Mouse (Mus musculus) liver, embryonic 14.5 days (tissue): ENCODE data around the gene Mamdc4. TPM values are rescaled to one million over a fixed set of nuclear protein-coding genes. Genes with fewer than 3 reads are reported as not detected.
A peak's percentile ranks its signal among the peaks of the same experiment; 100 is the strongest.

Experiments
- ATAC-seq: fragments of 200-750 bp; cut with Nextera tagmentation; 2 replicates; pipeline ENCODE4 v1.8.0; 2017; ENCODE audit warnings: moderate number of reproducible peaks, mild to moderate bottlenecking, moderate library complexity; ENCODE audit not compliant: insufficient read depth
- DNase-seq, 3 experiments: peaks; one replicate each; pipeline ENCODE4 v3.0.0-alpha.2; 2012 to 2013; ENCODE audit warnings: low read depth in 3 of 3, low spot score in 3 of 3
- H3K27ac ChIP-seq: fragments of 300-500 bp; sonication (generic); 2 replicates; pipeline ENCODE4 v1.5.1; 2014; ENCODE audit warnings: moderate library complexity, mild to moderate bottlenecking, control low read depth, inconsistent platforms
- H3K27me3 ChIP-seq: fragments of 300-500 bp; sonication (generic); 2 replicates; pipeline ENCODE4 v1.6.1; 2014; ENCODE audit warnings: mild to moderate bottlenecking, low read length, moderate library complexity; ENCODE audit not compliant: control insufficient read depth, insufficient read depth
- H3K36me3 ChIP-seq: fragments of 300-500 bp; sonication (generic); replicated peaks from 2 replicates; pipeline ENCODE4 v1.6.1; 2014; ENCODE audit warnings: low read depth; ENCODE audit not compliant: control insufficient read depth, insufficient read depth
- H3K4me1 ChIP-seq, 2 experiments: fragments of 200-500 bp in 1 of 2; fragments of 300-500 bp in 1 of 2; sonication (generic) in 1 of 2; replicated peaks; 2 replicates each; pipeline ENCODE4 v1.6.1; 2012 to 2014; ENCODE audit warnings: antibody characterized with exemption in 1 of 2, inconsistent platforms in 1 of 2, low read length in 1 of 2; ENCODE audit not compliant: control insufficient read depth in 2 of 2, insufficient read depth in 2 of 2
- H3K4me2 ChIP-seq: fragments of 300-500 bp; sonication (generic); 2 replicates; pipeline ENCODE4 v1.6.1; 2014; ENCODE audit warnings: low read depth, mild to moderate bottlenecking, control low read depth, moderate library complexity
- H3K4me3 ChIP-seq, 2 experiments: fragments of 200-500 bp in 1 of 2; fragments of 300-500 bp in 1 of 2; sonication (generic) in 1 of 2; 2 replicates each; pipeline ENCODE4 v1.5.1; 2012 to 2014; ENCODE audit warnings: low read depth in 2 of 2, low read length in 2 of 2, mild to moderate bottlenecking in 2 of 2, control low read depth in 1 of 2, inconsistent platforms in 1 of 2, moderate library complexity in 1 of 2; ENCODE audit not compliant: insufficient read depth in 1 of 2
- H3K9ac ChIP-seq: fragments of 300-500 bp; sonication (generic); replicated peaks from 2 replicates; pipeline ENCODE4 v1.6.1; 2014; ENCODE audit warnings: mild to moderate bottlenecking, control low read depth, moderate library complexity
- H3K9me3 ChIP-seq: fragments of 300-500 bp; sonication (generic); 2 replicates; pipeline ENCODE4 v1.6.1; 2016; ENCODE audit warnings: low read length, mixed read lengths; ENCODE audit not compliant: control insufficient read depth
- CTCF ChIP-seq: IDR thresholded peaks from 2 replicates; pipeline ENCODE4 v1.5.1; 2016; ENCODE audit warnings: antibody characterized with exemption, low read depth, control low read depth
- EP300 ChIP-seq: IDR thresholded peaks from 2 replicates; pipeline ENCODE4 v1.6.1; 2016; ENCODE audit warnings: antibody characterized with exemption, low read depth
- WGBS: fragments of 180-500 bp; shearing (Covaris S2); extraction: QIAGEN DNeasy Blood & Tissue Kit; methylation state at CpG from one replicate; pipeline ENCODE4 v1.1.7; 2014; ENCODE audit not compliant: insufficient replicate concordance; 5-methylcytosine and 5-hydroxymethylcytosine counted together
- polyA plus RNA-seq, 2 experiments: library from polyadenylated mRNA; depleted of rRNA in 1 of 2; stranded (reverse) in 1 of 2; unstranded in 1 of 2; fragments of >200 nt; fragmentation: Nextera tagmentation in 1 of 2; extraction: Ambion mirVana in 1 of 2; gene quantifications; 2 replicates each; pipeline versions ENCODE4 v1.2.1 to v1.2.3; 2012 to 2014

The Mamdc4 gene
- polyA plus RNA-seq, 2 experiments, result 0.25 to 9.7 TPM

DNA sequence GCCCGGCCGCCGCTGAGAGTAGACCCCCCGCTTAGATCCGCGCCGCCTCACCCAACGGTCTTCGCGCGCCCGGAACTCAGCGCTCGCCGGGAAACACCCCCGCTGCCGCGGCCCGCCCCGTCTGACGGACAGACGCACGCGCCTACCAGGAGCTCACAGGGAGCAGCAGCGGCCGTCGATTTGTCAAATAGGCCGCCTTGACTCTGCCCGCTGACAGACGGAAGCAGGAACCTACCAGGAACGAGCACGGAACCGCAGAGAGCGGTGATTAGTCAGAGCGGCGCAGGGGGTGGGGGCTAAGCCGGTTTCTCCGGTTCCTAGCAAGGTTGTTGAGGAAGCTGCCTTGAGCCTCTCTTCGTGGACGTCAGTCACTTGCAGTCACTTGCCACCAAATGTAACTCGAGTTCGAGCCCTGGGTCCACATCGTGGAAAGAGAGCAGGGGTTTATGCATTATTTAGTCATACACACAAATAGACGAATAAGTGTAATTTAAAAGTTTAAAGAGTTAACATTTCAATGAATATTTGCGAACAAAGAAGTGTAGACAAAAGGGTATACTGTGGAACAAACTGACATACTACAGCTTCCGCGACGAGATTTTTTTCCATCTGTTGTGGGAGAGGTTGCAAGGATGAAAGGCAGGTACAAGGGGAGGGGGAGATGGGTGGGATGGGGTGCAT is 27.7 kb downstream of the Mamdc4 start, which contains the start of gene Traf2:
Gene Traf2 (minus strand): TSS at position 130 of the 681 bp plus-strand sequence.
- Histone ChIP-seq H3K27me3 (no peaks in the 10 kb centered on the region), H3K27ac (peak within 1 kb of the TSS; percentile 62), H3K36me3 (peaks cover 2% of the 10 kb centered on the region; the same call in 1 of the 2 replicates), H3K4me3 (peak within 1 kb of the TSS; percentile 72 to 86), H3K4me2 (peak within 1 kb of the TSS; percentile 95), H3K4me1 (peaks cover 5 to 13% of the 10 kb centered on the region in 2 experiments), H3K9ac (peak within 1 kb of the TSS; percentile 91), H3K9me3 (no peaks in the 10 kb centered on the region)
- DNase-seq (peak; percentile 97 to 99 (median 98)), ATAC-seq (peak; percentile 99)
- WGBS, result 3% methylated on average over 48 of the region's 48 CpGs
- TF ChIP-seq EP300, result no peak

DNA sequence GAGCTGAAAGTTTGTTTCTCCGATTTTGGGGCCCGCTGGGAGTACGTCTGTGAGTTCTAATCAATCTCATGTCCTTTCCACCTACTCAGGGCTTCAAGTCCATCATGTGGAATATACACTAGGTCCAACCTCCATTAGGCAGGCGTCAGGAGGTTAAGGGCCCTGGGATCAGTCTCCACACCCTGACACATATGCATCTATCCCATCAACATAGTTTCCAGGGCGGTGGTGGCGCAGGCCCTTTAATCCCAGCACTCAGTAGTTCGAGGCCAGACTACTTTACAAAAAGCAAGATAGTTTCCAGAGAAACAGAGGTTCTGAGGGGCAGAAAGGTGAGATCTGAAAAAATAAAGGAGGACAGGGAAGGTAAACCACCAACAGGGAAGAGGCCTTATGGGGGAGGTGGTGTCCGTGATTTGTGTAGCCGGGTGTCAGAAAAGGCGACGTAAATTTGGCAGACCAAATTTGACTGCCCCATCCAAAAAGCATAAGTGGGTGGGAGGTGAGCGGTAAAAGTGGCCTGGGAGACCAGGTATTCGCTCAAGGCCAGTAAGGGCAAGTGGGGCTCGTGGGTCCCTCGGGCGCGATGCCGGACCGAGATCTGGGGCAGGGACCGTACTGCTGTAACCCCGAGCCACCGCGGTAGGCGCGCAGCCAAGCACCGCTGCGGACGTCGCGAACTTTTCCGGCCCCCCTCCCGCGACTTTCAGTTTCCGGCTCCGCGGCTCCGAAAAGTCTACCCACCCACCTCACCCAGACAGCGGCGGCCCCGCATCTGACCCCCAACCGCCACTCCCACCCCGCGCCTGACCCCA is 28.4 kb downstream of the Mamdc4 start:
- Histone ChIP-seq H3K27ac (peak overlapping the region; percentile 62), H3K9ac (peak overlapping the region; percentile 91), H3K4me2 (peak overlapping the region; percentile 95), H3K36me3 (peaks cover 2% of the 10 kb centered on the region; the same call in 1 of the 2 replicates), H3K4me1 (peaks cover 5 to 13% of the 10 kb centered on the region in 2 experiments), H3K27me3 (no peaks in the 10 kb centered on the region), H3K4me3 (peak overlapping the region; percentile 72 to 86), H3K9me3 (no peaks in the 10 kb centered on the region)
- WGBS, result 6% methylated on average over 40 of the region's 43 CpGs
- DNase-seq, result peak in 2 of 3 experiments; percentile 28 to 31
- ATAC-seq, result peak; percentile 70
- 0 out of 2 replicates have a peak, but pooled peaks have one; percentile 25 for TF ChIP-seq CTCF
- TF ChIP-seq EP300, result no peak

DNA sequence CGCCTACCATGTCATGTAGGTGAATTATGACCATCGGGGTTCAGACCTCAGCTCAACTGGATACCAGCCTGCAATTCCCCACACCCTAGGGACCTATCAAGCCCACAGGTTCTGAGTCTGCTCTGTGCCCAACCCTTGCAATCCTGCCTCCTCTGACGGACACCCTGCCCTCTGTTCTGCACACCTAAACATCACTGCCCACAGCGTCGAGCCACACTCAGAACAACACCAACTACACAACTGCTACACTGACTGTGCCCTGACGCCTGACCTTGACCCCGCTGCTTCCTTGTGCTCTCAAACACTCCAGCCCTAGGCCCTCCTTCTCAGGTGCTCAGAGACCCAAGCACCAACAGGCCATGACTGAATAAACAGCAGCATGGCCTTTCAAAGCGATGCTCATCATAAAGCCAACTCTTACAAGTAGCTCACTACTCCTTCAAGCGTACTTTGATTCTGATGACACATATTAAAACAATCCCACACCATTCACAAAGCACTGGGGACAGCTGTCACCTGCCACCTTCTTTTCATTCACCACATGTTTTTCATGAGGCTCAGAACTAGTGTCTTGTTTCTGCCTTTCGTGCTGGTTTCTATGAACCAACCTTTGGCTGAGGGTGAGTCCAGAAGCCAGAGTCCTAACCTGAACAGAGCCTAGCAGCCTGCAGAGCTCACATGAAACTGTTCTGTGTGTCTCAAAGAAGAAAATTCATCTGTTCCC is 32.8 kb downstream of the Mamdc4 start:
- no peak for ATAC-seq
- DNase-seq, result no peak
- H3K27ac ChIP-seq, result no peak overlapping the region
- no peak overlapping the region for H3K9ac ChIP-seq
- WGBS, result 77% methylated on average over 10 of the region's 10 CpGs
- no peak overlapping the region for H3K4me3 ChIP-seq
- no peaks in the 10 kb centered on the region for H3K9me3 ChIP-seq
- H3K4me1 ChIP-seq, result peaks cover 5 to 11% of the 10 kb centered on the region in 2 experiments
- H3K36me3 ChIP-seq, result peaks cover 4% of the 10 kb centered on the region
- TF ChIP-seq CTCF (no peak), EP300 (no peak)
- H3K4me2 ChIP-seq, result no peak overlapping the region
- H3K27me3 ChIP-seq, result no peaks in the 10 kb centered on the region

DNA sequence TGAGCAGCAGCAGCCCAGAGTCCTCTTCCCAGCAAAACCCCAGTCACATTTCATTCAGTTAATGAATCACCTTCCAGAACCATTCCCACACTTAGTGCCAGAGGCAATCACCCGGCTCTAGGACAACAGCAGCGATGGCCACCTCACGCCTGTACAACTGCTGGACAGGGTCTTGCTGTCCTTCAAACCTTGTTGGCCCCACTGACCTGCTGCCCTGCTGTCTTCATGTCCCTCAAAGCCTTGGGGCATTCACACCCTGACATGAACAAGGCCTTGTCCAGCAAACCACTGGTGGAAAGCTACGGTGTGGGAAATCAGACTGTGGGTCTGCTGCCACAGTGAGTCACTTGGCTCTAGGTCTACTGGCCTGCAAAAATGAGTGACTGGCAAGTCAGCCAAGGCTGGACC is 34.1 kb downstream of the Mamdc4 start:
- no peak for TF ChIP-seq EP300
- no peak for TF ChIP-seq CTCF
- Histone ChIP-seq H3K27me3 (no peaks in the 10 kb centered on the region), H3K36me3 (peaks cover 15% of the 10 kb centered on the region), H3K27ac (no peak overlapping the region), H3K4me3 (no peak overlapping the region), H3K4me1 (peaks cover 0 to 6% of the 10 kb centered on the region in 2 experiments; a peak in 1 of 4 replicates), H3K4me2 (no peak overlapping the region), H3K9ac (no peak overlapping the region), H3K9me3 (no peaks in the 10 kb centered on the region)
- ATAC-seq (no peak), DNase-seq (no peak)
- 86% methylated on average over 4 of the region's 4 CpGs for WGBS
